Mouse (Mus musculus) embryonic facial prominence, embryonic 12.5 days (tissue): ENCODE results near the gene Trim66. TPM values are rescaled to one million over a fixed set of nuclear protein-coding genes. Genes with fewer than 3 reads are reported as not detected.

Experiments used
- ATAC-seq: fragments of 200-750 bp; cut with Nextera tagmentation; 2 replicates; pipeline ENCODE4 v1.8.0; 2017; ENCODE audit not compliant: insufficient number of reproducible peaks, insufficient read depth, low FRiP score, low TSS enrichment
- H3K27ac ChIP-seq: fragments of 300-500 bp; sonication (generic); 2 replicates; pipeline ENCODE4 v1.5.1; 2016; ENCODE audit warnings: mild to moderate bottlenecking
- H3K27me3 ChIP-seq: fragments of 300-500 bp; sonication (generic); 2 replicates; pipeline ENCODE4 v1.6.1; 2016; ENCODE audit warnings: mild to moderate bottlenecking, moderate library complexity
- H3K36me3 ChIP-seq: fragments of 300-500 bp; sonication (generic); 2 replicates; pipeline ENCODE4 v1.6.1; 2016; ENCODE audit warnings: mild to moderate bottlenecking
- H3K4me1 ChIP-seq: fragments of 300-500 bp; sonication (generic); 2 replicates; pipeline ENCODE4 v1.6.1; 2016
- H3K4me2 ChIP-seq: fragments of 300-500 bp; sonication (generic); replicated peaks from 2 replicates; pipeline ENCODE4 v1.6.1; 2016; ENCODE audit warnings: mild to moderate bottlenecking, moderate library complexity
- H3K4me3 ChIP-seq: fragments of 300-500 bp; sonication (generic); 2 replicates; pipeline ENCODE4 v1.5.1; 2016; ENCODE audit warnings: mild to moderate bottlenecking
- H3K9ac ChIP-seq: fragments of 300-500 bp; sonication (generic); 2 replicates; pipeline ENCODE4 v1.6.1; 2016; ENCODE audit warnings: mild to moderate bottlenecking, moderate library complexity
- H3K9me3 ChIP-seq: fragments of 300-500 bp; sonication (generic); 2 replicates; pipeline ENCODE4 v1.6.1; 2016; ENCODE audit warnings: mild to moderate bottlenecking, moderate library complexity
- WGBS: fragments of 180-500 bp; shearing (Covaris S2); methylation state at CpG from one replicate; pipeline ENCODE4 v1.1.7; 2016; 5-methylcytosine and 5-hydroxymethylcytosine counted together
- polyA plus RNA-seq: library from polyadenylated mRNA; unstranded; fragments of >200 nt; fragmentation: Nextera tagmentation; extraction: Ambion mirVana; gene quantifications from 2 replicates; pipeline ENCODE4 v1.2.1, GENCODE M21; 2016

Gene Trim66
- polyA plus RNA-seq, 1 experiment from 2014 or later = 0.75 TPM

DNA sequence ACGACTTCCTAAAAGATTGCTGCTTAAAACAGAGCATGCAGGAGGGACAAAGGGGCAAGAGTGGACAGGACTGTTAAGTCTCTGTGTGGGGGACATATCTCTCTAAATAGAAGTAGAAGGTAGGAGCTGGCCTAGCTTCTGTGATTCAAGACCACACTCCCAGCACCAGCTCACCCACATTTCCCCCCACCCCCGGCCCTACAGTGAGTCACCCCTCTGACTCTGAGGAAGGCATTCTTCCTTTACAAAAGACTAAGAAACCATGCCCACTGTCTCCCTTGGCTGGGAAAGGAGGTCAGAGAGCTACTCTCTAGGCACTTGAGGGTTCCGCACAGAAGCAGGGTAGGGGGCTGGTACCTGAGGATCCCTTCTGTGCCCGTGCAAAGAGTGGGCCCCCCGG, 23.7 kb downstream of the Trim66 start:
- no peak overlapping the region for H3K4me2 ChIP-seq
- no peaks in the 10 kb centered on the region for H3K36me3 ChIP-seq
- no peaks in the 10 kb centered on the region for H3K27me3 ChIP-seq
- no peak for ATAC-seq
- no peaks in the 10 kb centered on the region for H3K9me3 ChIP-seq
- 82% methylated on average over 5 of the region's 5 CpGs for WGBS
- H3K4me3 ChIP-seq = no peak overlapping the region
- H3K9ac ChIP-seq = no peak overlapping the region
- no peak overlapping the region for H3K27ac ChIP-seq
- H3K4me1 ChIP-seq = peaks cover 3% of the 10 kb centered on the region; the same call in 1 of the 2 replicates

- no peak overlapping the region for H3K27ac ChIP-seq
- H3K4me3 ChIP-seq = no peak overlapping the region
- H3K4me2 ChIP-seq = 0 out of 2 replicates have a peak overlapping the region, but pooled peaks have one; percentile 15
- 33% methylated on average over 7 of the region's 7 CpGs for WGBS
- H3K36me3 ChIP-seq = no peaks in the 10 kb centered on the region
- no peaks in the 10 kb centered on the region for H3K27me3 ChIP-seq
- H3K9ac ChIP-seq = no peak overlapping the region
- H3K4me1 ChIP-seq = peaks cover 3% of the 10 kb centered on the region; the same call in 1 of the 2 replicates
- H3K9me3 ChIP-seq = no peaks in the 10 kb centered on the region
- ATAC-seq = peak; percentile 8; the same call in 1 of the 2 replicates
Observed at GRCm38 (mm10) chr7:109480765-109481197, 27.2 kb downstream of the Trim66 start.

GRCm38 (mm10) chr7:109477926-109478325, 30.0 kb downstream of the Trim66 start:
- H3K27ac ChIP-seq = no peak overlapping the region
- H3K4me1 ChIP-seq = no peaks in the 10 kb centered on the region
- no peaks in the 10 kb centered on the region for H3K36me3 ChIP-seq
- no peak for ATAC-seq
- H3K9ac ChIP-seq = no peak overlapping the region
- H3K27me3 ChIP-seq = no peaks in the 10 kb centered on the region
- no peaks in the 10 kb centered on the region for H3K9me3 ChIP-seq
- 86% methylated on average over 3 of the region's 3 CpGs for WGBS
- no peak overlapping the region for H3K4me3 ChIP-seq
- no peak overlapping the region for H3K4me2 ChIP-seq

DNA sequence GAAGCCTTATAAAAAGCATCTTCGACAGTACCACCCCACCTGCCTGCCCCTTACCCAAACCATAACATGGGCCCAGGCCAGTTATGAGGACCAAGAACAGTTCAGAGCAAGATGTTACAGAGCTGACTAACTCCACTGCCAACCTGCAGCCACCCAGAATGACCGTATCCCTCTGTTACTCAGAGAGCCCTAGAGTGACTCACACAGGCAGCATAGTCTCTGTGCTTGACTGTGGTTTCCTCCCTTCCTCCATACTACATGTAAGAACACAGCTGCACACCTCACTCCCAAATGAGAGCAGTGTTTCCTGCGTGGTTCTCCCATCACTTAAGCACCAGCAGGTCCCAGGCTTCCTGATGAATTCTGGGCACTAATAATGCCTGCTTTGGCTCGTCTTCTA, 37.2 kb downstream of the Trim66 start:
- WGBS = 69% methylated on average over 4 of the region's 4 CpGs

GRCm38 (mm10) chr7:109468262-109468701, 39.7 kb downstream of the Trim66 start:
- H3K27me3 ChIP-seq = no peaks in the 10 kb centered on the region
- no peak overlapping the region for H3K4me3 ChIP-seq
- no peak overlapping the region for H3K9ac ChIP-seq
- no peak overlapping the region for H3K27ac ChIP-seq
- 59% methylated on average over 6 of the region's 6 CpGs for WGBS
- H3K4me2 ChIP-seq = no peak overlapping the region
- H3K4me1 ChIP-seq = peaks cover 6% of the 10 kb centered on the region; the same call in 1 of the 2 replicates
- no peak for ATAC-seq
- H3K36me3 ChIP-seq = no peaks in the 10 kb centered on the region
- H3K9me3 ChIP-seq = no peaks in the 10 kb centered on the region

More for the DNA sequence above, 37.2 kb downstream of the Trim66 start:
- no peak overlapping the region for H3K4me3 ChIP-seq
- no peak for ATAC-seq
- no peak overlapping the region for H3K9ac ChIP-seq
- H3K27me3 ChIP-seq = no peaks in the 10 kb centered on the region
- no peaks in the 10 kb centered on the region for H3K36me3 ChIP-seq
- no peaks in the 10 kb centered on the region for H3K9me3 ChIP-seq
- H3K4me2 ChIP-seq = no peak overlapping the region
- H3K4me1 ChIP-seq = peaks cover 6% of the 10 kb centered on the region; the same call in 1 of the 2 replicates
- H3K27ac ChIP-seq = no peak overlapping the region

- whole genome bisulfite sequencing = 43% methylated on average over 2 of the region's 2 CpGs
- no peak overlapping the region for H3K27ac ChIP-seq
Observed at GRCm38 (mm10) chr7:109467591-109467990, 40.3 kb downstream of the Trim66 start.

DNA sequence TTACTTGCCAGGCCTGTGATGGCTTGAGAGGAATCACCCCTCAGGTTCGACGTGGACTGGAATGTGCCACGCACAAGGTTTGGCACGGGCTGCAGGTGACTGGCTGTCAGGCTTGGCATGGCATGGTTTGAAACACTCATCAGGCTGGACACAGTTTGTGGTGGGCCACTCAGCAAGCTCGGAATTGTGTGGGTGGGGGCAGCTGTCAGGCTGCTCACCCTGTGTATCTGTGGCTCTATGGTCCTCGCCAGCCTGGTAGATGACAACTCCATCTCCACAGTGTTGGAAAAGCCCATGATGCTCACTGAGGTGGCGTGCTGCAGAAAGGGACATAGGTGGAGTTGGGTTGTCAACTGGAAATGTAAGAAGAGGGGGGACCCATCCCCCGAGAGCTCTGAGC, 47.2 kb downstream of the Trim66 start:
- no peak for ATAC-seq
- Histone ChIP-seq H3K4me1 (peaks cover 4% of the 10 kb centered on the region; the same call in 1 of the 2 replicates), H3K27me3 (no peaks in the 10 kb centered on the region; the same call in 1 of the 2 replicates), H3K4me3 (no peak overlapping the region), H3K36me3 (no peaks in the 10 kb centered on the region), H3K27ac (no peak overlapping the region), H3K4me2 (no peak overlapping the region), H3K9me3 (no peaks in the 10 kb centered on the region), H3K9ac (no peak overlapping the region)
- 86% methylated on average over 8 of the region's 8 CpGs for whole genome bisulfite sequencing

More at GRCm38 (mm10) chr7:109467591-109467990, 40.3 kb downstream of the Trim66 start:
- no peak overlapping the region for H3K4me3 ChIP-seq
- no peaks in the 10 kb centered on the region for H3K9me3 ChIP-seq
- H3K4me1 ChIP-seq = peaks cover 6% of the 10 kb centered on the region; the same call in 1 of the 2 replicates
- no peak overlapping the region for H3K4me2 ChIP-seq
- no peak for ATAC-seq
- H3K27me3 ChIP-seq = no peaks in the 10 kb centered on the region
- no peak overlapping the region for H3K9ac ChIP-seq
- H3K36me3 ChIP-seq = no peaks in the 10 kb centered on the region

DNA sequence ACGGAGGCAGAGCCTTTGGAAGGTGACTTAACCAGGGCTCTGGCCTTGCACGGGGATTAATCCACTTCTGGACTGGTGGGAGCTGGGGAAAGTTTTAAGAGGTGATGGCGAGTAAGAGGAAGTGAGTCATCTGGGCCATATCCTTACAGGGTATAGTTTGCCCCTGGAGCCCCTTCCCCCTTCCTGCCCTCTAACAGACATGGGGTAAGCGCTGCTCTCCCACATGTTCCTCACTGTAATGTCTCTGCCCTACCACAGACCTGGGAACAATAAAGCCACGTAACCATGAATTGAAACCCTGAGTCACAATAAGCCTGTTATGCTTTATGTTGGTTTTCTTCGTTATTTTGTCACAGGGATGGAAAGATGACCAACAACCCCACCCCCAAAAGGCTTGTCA, 51.4 kb downstream of the Trim66 start:
- H3K27ac ChIP-seq = no peak overlapping the region
- peaks cover 4% of the 10 kb centered on the region; the same call in 1 of the 2 replicates for H3K4me1 ChIP-seq
- no peaks in the 10 kb centered on the region for H3K36me3 ChIP-seq
- H3K9me3 ChIP-seq = no peaks in the 10 kb centered on the region
- H3K27me3 ChIP-seq = no peaks in the 10 kb centered on the region; the same call in 1 of the 2 replicates
- no peak for ATAC-seq
- 56% methylated on average over 6 of the region's 6 CpGs for WGBS
- H3K9ac ChIP-seq = no peak overlapping the region
- H3K4me2 ChIP-seq = no peak overlapping the region
- no peak overlapping the region for H3K4me3 ChIP-seq

- H3K27ac ChIP-seq = no peak overlapping the region
- WGBS = 77% methylated on average over 2 of the region's 2 CpGs
Observed at GRCm38 (mm10) chr7:109455748-109456147, 52.2 kb downstream of the Trim66 start.

DNA sequence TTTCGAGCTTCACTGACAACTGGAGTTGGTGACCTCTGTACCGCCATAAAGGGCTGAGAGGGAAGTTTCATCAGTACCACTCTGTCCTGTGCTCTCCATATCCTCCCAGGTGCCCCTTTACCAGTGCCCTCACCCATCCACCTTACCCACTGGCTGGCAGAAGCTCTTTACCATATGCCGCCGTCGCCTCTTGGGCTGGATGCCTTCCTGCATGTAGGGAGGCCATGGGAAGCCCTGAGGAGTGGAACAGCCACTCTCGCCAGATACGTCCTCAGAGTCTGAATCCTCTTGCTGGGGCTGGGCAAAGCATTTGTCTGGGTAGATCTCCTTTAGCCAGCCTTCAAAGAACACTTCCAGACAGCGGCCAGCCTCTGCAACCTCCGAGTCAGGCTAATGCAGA, 53.1 kb downstream of the Trim66 start:
- no peaks in the 10 kb centered on the region for H3K36me3 ChIP-seq
- H3K4me2 ChIP-seq = no peak overlapping the region
- H3K9me3 ChIP-seq = no peaks in the 10 kb centered on the region
- H3K4me3 ChIP-seq = no peak overlapping the region
- H3K27me3 ChIP-seq = no peaks in the 10 kb centered on the region; the same call in 1 of the 2 replicates
- no peak overlapping the region for H3K9ac ChIP-seq
- H3K4me1 ChIP-seq = peaks cover 4% of the 10 kb centered on the region; the same call in 1 of the 2 replicates
- no peak for ATAC-seq
- H3K27ac ChIP-seq = no peak overlapping the region
- WGBS = 90% methylated on average over 9 of the region's 9 CpGs

More at GRCm38 (mm10) chr7:109455748-109456147, 52.2 kb downstream of the Trim66 start:
- H3K9ac ChIP-seq = no peak overlapping the region
- H3K36me3 ChIP-seq = no peaks in the 10 kb centered on the region
- no peak overlapping the region for H3K4me2 ChIP-seq
- no peak for ATAC-seq
- H3K4me1 ChIP-seq = peaks cover 4% of the 10 kb centered on the region; the same call in 1 of the 2 replicates
- H3K4me3 ChIP-seq = no peak overlapping the region
- H3K9me3 ChIP-seq = no peaks in the 10 kb centered on the region
- no peaks in the 10 kb centered on the region; the same call in 1 of the 2 replicates for H3K27me3 ChIP-seq

DNA sequence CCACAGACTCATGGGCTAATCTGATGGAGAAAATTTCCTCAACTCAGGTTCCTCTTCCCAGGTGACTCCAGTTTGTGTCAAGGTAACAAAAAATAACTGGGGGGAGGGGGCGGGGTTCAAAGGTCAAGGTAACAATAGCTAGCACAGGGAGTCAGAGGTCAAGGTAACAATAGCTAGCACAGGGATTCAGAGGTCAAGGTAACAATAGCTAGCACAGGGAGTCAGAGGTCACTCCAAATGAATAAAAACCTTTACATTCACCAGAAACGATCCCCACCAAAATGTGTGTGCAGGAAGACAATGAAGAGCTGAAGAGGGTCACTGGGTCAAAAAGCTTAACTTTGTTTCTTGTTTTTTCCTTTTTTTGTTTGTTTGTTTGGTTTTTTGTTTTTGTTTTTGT, 59.9 kb downstream of the Trim66 start:
- H3K27ac ChIP-seq = no peak overlapping the region
- no peak overlapping the region for H3K4me2 ChIP-seq
- no peaks in the 10 kb centered on the region for H3K9me3 ChIP-seq
- ATAC-seq = no peak
- H3K27me3 ChIP-seq = no peaks in the 10 kb centered on the region
- no peaks in the 10 kb centered on the region for H3K36me3 ChIP-seq
- 62% methylated on average over 2 of the region's 2 CpGs for whole genome bisulfite sequencing
- no peaks in the 10 kb centered on the region for H3K4me1 ChIP-seq
- H3K9ac ChIP-seq = no peak overlapping the region
- H3K4me3 ChIP-seq = no peak overlapping the region

DNA sequence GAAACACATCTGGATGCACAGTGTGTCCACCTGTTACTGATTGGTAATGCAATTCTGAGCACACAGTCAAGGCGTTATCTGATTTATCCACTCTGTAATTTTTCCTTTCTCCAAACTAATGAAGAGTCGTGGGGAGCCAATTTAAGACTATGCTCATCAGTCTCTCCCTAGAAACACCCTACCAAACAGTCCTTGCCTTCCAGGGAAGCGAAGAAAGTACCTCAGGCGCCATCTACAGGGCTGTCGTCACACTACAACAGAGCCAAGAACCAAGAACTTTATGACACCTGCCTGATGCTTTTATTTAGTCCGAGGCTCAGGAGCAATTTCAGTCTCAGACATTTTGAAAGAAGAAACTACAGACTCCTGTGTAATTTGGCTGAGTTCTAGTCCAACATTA, 62.9 kb downstream of the Trim66 start:
- H3K4me2 ChIP-seq = no peak overlapping the region
- 10% methylated on average over 6 of the region's 6 CpGs for WGBS
- peaks cover 2% of the 10 kb centered on the region; the same call in 1 of the 2 replicates for H3K27me3 ChIP-seq
- no peak for ATAC-seq
- no peak overlapping the region for H3K27ac ChIP-seq
- no peaks in the 10 kb centered on the region for H3K36me3 ChIP-seq
- H3K4me3 ChIP-seq = no peak overlapping the region
- 0 out of 2 replicates have a peak, but pooled peaks cover 3% of the 10 kb centered on the region for H3K4me1 ChIP-seq
- H3K9me3 ChIP-seq = no peaks in the 10 kb centered on the region
- H3K9ac ChIP-seq = no peak overlapping the region
